Mouse (Mus musculus): ENCODE measurements at regions not wholly inside any gene's neighbourhood (a gene's known extent, or its start where the extent isn't known, plus 50 kb on each side); places are given as distances from the start of the nearest gene placed in this dataset.
A peak's percentile ranks its signal among the peaks of the same experiment; 100 is the strongest.

GRCm38 (mm10) chr2:79555395-79555794 is 79.8 kb upstream of the Itprid2 start:
- Histone ChIP-seq H3K27me3 (replicated peaks; ENCODE audit: control insufficient read depth, insufficient read depth, low read length) (no peaks in the 10 kb centered on the region), H3K36me3 (ENCODE audit: control insufficient read depth, insufficient read depth, low read length) (no peaks in the 10 kb centered on the region), H3K4me2 (ENCODE audit: low read depth, low read length) (no peak overlapping the region), H3K9ac (ENCODE audit: low read depth, low read length) (no peak overlapping the region), H3K4me1 (ENCODE audit: control insufficient read depth, insufficient read depth, low read length) (no peaks in the 10 kb centered on the region), H3K27ac (replicated peaks; ENCODE audit: low read depth, low read length) (no peak overlapping the region), H3K9me3 (ENCODE audit: control insufficient read depth, low read length) (no peaks in the 10 kb centered on the region), H3K4me3 (ENCODE audit: low read depth, low read length) (no peak overlapping the region)
- 66% methylated on average over 2 of the region's 2 CpGs for WGBS
- DNase-seq (ENCODE audit: low spot score): no peak
- ATAC-seq (ENCODE audit: low read depth): no peak

DNA sequence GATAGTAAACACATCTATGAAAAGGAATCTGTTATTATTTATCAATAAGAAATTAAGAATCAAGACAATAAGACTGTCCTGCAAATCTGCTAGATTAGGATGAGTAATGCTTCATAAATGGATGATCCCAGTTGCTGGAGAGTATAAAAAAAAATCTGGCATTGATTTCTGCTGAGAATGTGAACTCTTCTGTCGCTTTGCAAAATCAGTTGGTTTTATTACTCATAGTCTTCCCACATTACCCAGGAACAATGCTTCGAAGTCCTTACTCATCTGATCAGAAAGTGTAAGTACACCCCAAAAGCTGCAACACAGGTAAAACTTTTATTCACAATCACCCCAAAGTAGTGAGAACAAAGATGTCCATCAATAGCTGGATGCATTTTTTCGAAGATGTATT is 77.8 kb upstream of the Itprid2 start:
- no peaks in the 10 kb centered on the region for H3K36me3 ChIP-seq (ENCODE audit: control insufficient read depth, insufficient read depth, low read length)
- H3K4me2 ChIP-seq (ENCODE audit: low read depth, low read length): no peak overlapping the region
- no peaks in the 10 kb centered on the region for H3K4me1 ChIP-seq (ENCODE audit: control insufficient read depth, insufficient read depth, low read length)
- WGBS: 85% methylated on average over 3 of the region's 3 CpGs
- no peak overlapping the region for H3K9ac ChIP-seq (ENCODE audit: low read depth, low read length)
- H3K27me3 ChIP-seq (replicated peaks; ENCODE audit: control insufficient read depth, insufficient read depth, low read length): no peaks in the 10 kb centered on the region
- ATAC-seq (ENCODE audit: low read depth): no peak
- no peak overlapping the region for H3K27ac ChIP-seq (replicated peaks; ENCODE audit: low read depth, low read length)
- no peak for DNase-seq (ENCODE audit: low spot score)
- no peak overlapping the region for H3K4me3 ChIP-seq (ENCODE audit: low read depth, low read length)
- no peaks in the 10 kb centered on the region for H3K9me3 ChIP-seq (ENCODE audit: control insufficient read depth, low read length)

DNA sequence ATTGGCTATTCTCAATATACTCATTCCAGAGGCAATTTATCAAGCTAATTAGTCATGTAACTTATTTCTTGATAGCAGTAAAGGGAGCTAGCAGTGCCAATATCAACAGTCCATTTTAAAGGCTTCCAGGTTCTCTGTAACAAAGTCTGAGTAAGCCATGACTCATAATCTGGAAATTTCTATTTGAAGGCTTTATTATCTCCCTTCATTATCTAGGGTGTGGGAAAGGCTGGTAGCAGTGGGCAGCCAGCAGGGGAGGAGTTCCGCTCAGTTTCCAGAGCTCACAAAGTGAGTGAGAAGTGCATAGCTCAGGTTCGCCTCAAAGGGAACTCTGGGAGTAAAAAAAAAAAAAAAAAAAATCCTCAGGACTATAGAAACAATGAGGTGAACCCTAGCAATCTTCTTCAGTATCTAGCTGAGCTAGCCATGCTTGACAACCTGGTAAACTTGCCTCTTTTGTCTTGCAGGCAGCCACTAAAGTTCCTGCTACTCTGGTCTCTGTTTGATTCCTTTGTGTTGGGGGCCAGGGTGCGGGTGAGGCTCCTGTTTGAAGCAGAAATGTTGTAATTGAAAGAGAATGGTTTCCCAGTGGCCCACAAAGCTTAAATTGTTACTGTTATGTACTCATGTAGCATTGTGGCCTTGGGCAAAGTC is 68.7 kb upstream of the Itprid2 start:
- Histone ChIP-seq H3K4me1 (ENCODE audit: control insufficient read depth, insufficient read depth, low read length) (peaks cover 6% of the 10 kb centered on the region; the same call in 1 of the 2 replicates), H3K4me3 (ENCODE audit: low read depth, low read length) (no peak overlapping the region), H3K27ac (replicated peaks; ENCODE audit: low read depth, low read length) (no peak overlapping the region), H3K4me2 (ENCODE audit: low read depth, low read length) (no peak overlapping the region), H3K9me3 (ENCODE audit: control insufficient read depth, low read length) (no peaks in the 10 kb centered on the region), H3K36me3 (ENCODE audit: control insufficient read depth, insufficient read depth, low read length) (no peaks in the 10 kb centered on the region), H3K9ac (ENCODE audit: low read depth, low read length) (no peak overlapping the region), H3K27me3 (replicated peaks; ENCODE audit: control insufficient read depth, insufficient read depth, low read length) (no peaks in the 10 kb centered on the region)
- DNase-seq (ENCODE audit: low spot score): no peak
- ATAC-seq (ENCODE audit: low read depth): 0 out of 2 replicates have a peak, but pooled peaks have one; percentile 37
- WGBS: 21% methylated on average over 3 of the region's 3 CpGs

DNA sequence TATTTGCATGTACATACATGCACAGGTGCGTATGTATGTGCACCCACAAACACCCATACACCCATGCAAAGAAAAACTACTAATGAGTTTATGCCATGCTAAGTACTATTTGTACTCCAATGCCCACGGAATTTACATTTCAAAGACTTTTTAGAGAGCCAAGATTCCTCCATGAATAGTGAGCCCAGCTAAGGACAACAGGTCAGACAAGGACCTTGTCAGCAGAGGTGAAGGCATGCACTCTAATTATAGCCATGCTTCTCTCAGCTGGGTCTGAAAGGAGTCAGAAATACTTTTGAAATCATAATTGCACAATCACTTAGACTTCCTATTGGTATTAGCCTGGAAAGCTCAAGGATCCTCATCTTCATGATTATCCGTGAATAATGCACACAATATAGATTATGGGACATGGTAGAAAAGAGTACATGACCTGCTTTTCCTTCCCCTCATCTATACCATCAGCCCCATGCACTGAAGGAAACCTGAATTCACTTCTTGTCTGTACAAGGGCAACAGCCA is 67.7 kb upstream of the Itprid2 start:
- Histone ChIP-seq H3K9me3 (ENCODE audit: control insufficient read depth, low read length) (no peaks in the 10 kb centered on the region), H3K4me3 (ENCODE audit: low read depth, low read length) (no peak overlapping the region), H3K27me3 (replicated peaks; ENCODE audit: control insufficient read depth, insufficient read depth, low read length) (no peaks in the 10 kb centered on the region), H3K9ac (ENCODE audit: low read depth, low read length) (no peak overlapping the region), H3K4me1 (ENCODE audit: control insufficient read depth, insufficient read depth, low read length) (peaks cover 6% of the 10 kb centered on the region; the same call in 1 of the 2 replicates), H3K27ac (replicated peaks; ENCODE audit: low read depth, low read length) (no peak overlapping the region), H3K4me2 (ENCODE audit: low read depth, low read length) (no peak overlapping the region), H3K36me3 (ENCODE audit: control insufficient read depth, insufficient read depth, low read length) (no peaks in the 10 kb centered on the region)
- no peak for DNase-seq (ENCODE audit: low spot score)
- ATAC-seq (ENCODE audit: low read depth): no peak
- WGBS: 76% methylated on average over 3 of the region's 3 CpGs

- WGBS: 86% methylated on average over 1 of the region's 1 CpGs
- DNase-seq (ENCODE audit: low spot score): no peak
- Histone ChIP-seq H3K4me3 (ENCODE audit: low read depth, low read length) (no peak overlapping the region), H3K9ac (ENCODE audit: low read depth, low read length) (no peak overlapping the region), H3K4me2 (ENCODE audit: low read depth, low read length) (no peak overlapping the region), H3K9me3 (ENCODE audit: control insufficient read depth, low read length) (no peaks in the 10 kb centered on the region), H3K27ac (replicated peaks; ENCODE audit: low read depth, low read length) (no peak overlapping the region), H3K36me3 (ENCODE audit: control insufficient read depth, insufficient read depth, low read length) (no peaks in the 10 kb centered on the region), H3K27me3 (replicated peaks; ENCODE audit: control insufficient read depth, insufficient read depth, low read length) (no peaks in the 10 kb centered on the region), H3K4me1 (ENCODE audit: control insufficient read depth, insufficient read depth, low read length) (peaks cover 6% of the 10 kb centered on the region; the same call in 1 of the 2 replicates)
- ATAC-seq (ENCODE audit: low read depth): no peak
These were observed 65.5 kb upstream of the Itprid2 start for GRCm38 (mm10) chr2:79569663-79570062.

- WGBS: 79% methylated on average over 5 of the region's 5 CpGs
These were observed 63.2 kb upstream of the Itprid2 start for GRCm38 (mm10) chr2:79571910-79572309.

GRCm38 (mm10) chr2:79575074-79575473 is 60.1 kb upstream of the Itprid2 start:
- ATAC-seq (ENCODE audit: low read depth) (no peak), DNase-seq (ENCODE audit: low spot score) (no peak)
- 58% methylated on average over 6 of the region's 6 CpGs for WGBS
- Histone ChIP-seq H3K27ac (replicated peaks; ENCODE audit: low read depth, low read length) (no peak overlapping the region), H3K9ac (ENCODE audit: low read depth, low read length) (no peak overlapping the region), H3K4me2 (ENCODE audit: low read depth, low read length) (no peak overlapping the region), H3K27me3 (replicated peaks; ENCODE audit: control insufficient read depth, insufficient read depth, low read length) (no peaks in the 10 kb centered on the region), H3K4me1 (ENCODE audit: control insufficient read depth, insufficient read depth, low read length) (peaks cover 6% of the 10 kb centered on the region; the same call in 1 of the 2 replicates), H3K4me3 (ENCODE audit: low read depth, low read length) (no peak overlapping the region), H3K36me3 (ENCODE audit: control insufficient read depth, insufficient read depth, low read length) (no peaks in the 10 kb centered on the region), H3K9me3 (ENCODE audit: control insufficient read depth, low read length) (no peaks in the 10 kb centered on the region)

More at GRCm38 (mm10) chr2:79571910-79572309, 63.2 kb upstream of the Itprid2 start:
- Histone ChIP-seq H3K4me3 (ENCODE audit: low read depth, low read length) (no peak overlapping the region), H3K4me1 (ENCODE audit: control insufficient read depth, insufficient read depth, low read length) (peaks cover 6% of the 10 kb centered on the region; the same call in 1 of the 2 replicates), H3K9me3 (ENCODE audit: control insufficient read depth, low read length) (no peaks in the 10 kb centered on the region), H3K27me3 (replicated peaks; ENCODE audit: control insufficient read depth, insufficient read depth, low read length) (no peaks in the 10 kb centered on the region), H3K36me3 (ENCODE audit: control insufficient read depth, insufficient read depth, low read length) (no peaks in the 10 kb centered on the region), H3K9ac (ENCODE audit: low read depth, low read length) (no peak overlapping the region), H3K4me2 (ENCODE audit: low read depth, low read length) (no peak overlapping the region), H3K27ac (replicated peaks; ENCODE audit: low read depth, low read length) (no peak overlapping the region)
- ATAC-seq (ENCODE audit: low read depth) (no peak), DNase-seq (ENCODE audit: low spot score) (no peak)

- no peak for DNase-seq (ENCODE audit: low spot score)
- Histone ChIP-seq H3K4me1 (ENCODE audit: control insufficient read depth, insufficient read depth, low read length) (peaks cover 4% of the 10 kb centered on the region; the same call in 1 of the 2 replicates), H3K36me3 (ENCODE audit: control insufficient read depth, insufficient read depth, low read length) (no peaks in the 10 kb centered on the region), H3K4me3 (ENCODE audit: low read depth, low read length) (no peak overlapping the region), H3K27me3 (replicated peaks; ENCODE audit: control insufficient read depth, insufficient read depth, low read length) (no peaks in the 10 kb centered on the region), H3K9ac (ENCODE audit: low read depth, low read length) (no peak overlapping the region), H3K4me2 (ENCODE audit: low read depth, low read length) (no peak overlapping the region), H3K9me3 (ENCODE audit: control insufficient read depth, low read length) (no peaks in the 10 kb centered on the region), H3K27ac (replicated peaks; ENCODE audit: low read depth, low read length) (no peak overlapping the region)
- no peak for ATAC-seq (ENCODE audit: low read depth)
- 78% methylated on average over 7 of the region's 7 CpGs for WGBS
These were observed 50.0 kb upstream of the Itprid2 start for GRCm38 (mm10) chr2:79585022-79585774.
